Mouse (Mus musculus) MEL (cell line): Measurements from ENCODE around the gene Tmem102. TPM values are rescaled to one million over a fixed set of nuclear protein-coding genes. Genes with fewer than 3 reads are reported as not detected.
A peak's percentile ranks its signal among the peaks of the same experiment; 100 is the strongest.

ENCODE experiments used
- DNase-seq: peaks from one replicate; pipeline ENCODE4 v3.0.0; 2011; ENCODE audit warnings: low read depth, low spot score
- H3K27ac ChIP-seq: 2 replicates; pipeline ENCODE4 v1.5.1; 2012; ENCODE audit warnings: low read depth, mild to moderate bottlenecking, control low read depth, low read length, moderate library complexity; ENCODE audit not compliant: control insufficient read depth
- H3K27me3 ChIP-seq, 2 experiments: fragments of 150-350 bp in 1 of 2; sonication (generic) in 1 of 2; 2 replicates each; pipeline ENCODE4 v1.6.1; 2012; ENCODE audit warnings: low read length in 2 of 2, mild to moderate bottlenecking in 2 of 2, improper control_type of control experiment in 1 of 2, moderate library complexity in 1 of 2; ENCODE audit not compliant: insufficient read depth in 2 of 2, control insufficient read depth in 1 of 2
- H3K36me3 ChIP-seq, 2 experiments: 2 replicates each; pipeline ENCODE4 v1.6.1; 2012 to 2014; ENCODE audit warnings: low read length in 2 of 2, improper control_type of control experiment in 1 of 2, inconsistent platforms in 1 of 2, mild to moderate bottlenecking in 1 of 2; ENCODE audit not compliant: insufficient read depth in 2 of 2, control insufficient read depth in 1 of 2
- H3K4me1 ChIP-seq, 2 experiments: fragments of 150-350 bp in 1 of 2; sonication (generic) in 1 of 2; 2 replicates each; pipeline ENCODE4 v1.6.1; 2012; ENCODE audit warnings: low read length in 2 of 2, improper control_type of control experiment in 1 of 2, mild to moderate bottlenecking in 1 of 2; ENCODE audit not compliant: insufficient read depth in 2 of 2, control insufficient read depth in 1 of 2
- H3K4me3 ChIP-seq, 2 experiments: fragments of 150-350 bp in 1 of 2; sonication (generic) in 1 of 2; 2 replicates each; pipeline ENCODE4 v1.5.1; 2012; ENCODE audit warnings: low read depth in 2 of 2, low read length in 2 of 2, mild to moderate bottlenecking in 2 of 2, moderate library complexity in 2 of 2, control low read depth in 1 of 2, improper control_type of control experiment in 1 of 2; ENCODE audit not compliant: control insufficient read depth in 1 of 2, insufficient read depth in 1 of 2
- H3K79me2 ChIP-seq: 2 replicates; pipeline ENCODE4 v1.6.1; 2012; ENCODE audit warnings: mild to moderate bottlenecking, low read length, moderate library complexity; ENCODE audit not compliant: control insufficient read depth, poor library complexity, insufficient read depth
- H3K9ac ChIP-seq: 2 replicates; pipeline ENCODE4 v1.6.1; 2012; ENCODE audit warnings: low read depth, mild to moderate bottlenecking, control low read depth, low read length, moderate library complexity; ENCODE audit not compliant: control insufficient read depth, poor library complexity, severe bottlenecking
- H3K9me3 ChIP-seq: fragments of 150-350 bp; sonication (generic); replicated peaks from 2 replicates; pipeline ENCODE4 v1.6.1; 2012; ENCODE audit warnings: mild to moderate bottlenecking, low read length, improper control_type of control experiment, moderate library complexity; ENCODE audit not compliant: insufficient read depth
- BHLHE40 ChIP-seq: IDR thresholded peaks from 2 replicates; pipeline ENCODE4 v1.6.1; 2012; ENCODE audit warnings: low read depth, mild to moderate bottlenecking, inconsistent platforms, low read length, improper control_type of control experiment, borderline replicate concordance
- CHD1 ChIP-seq: IDR thresholded peaks from 2 replicates; pipeline ENCODE4 v1.6.1; 2012; ENCODE audit warnings: low read depth, mild to moderate bottlenecking, inconsistent platforms, low read length, improper control_type of control experiment
- E2F4 ChIP-seq: IDR thresholded peaks from 2 replicates; pipeline ENCODE4 v1.6.1; 2011; ENCODE audit warnings: low read depth, low read length, improper control_type of control experiment, borderline replicate concordance
- GATA1 ChIP-seq: IDR thresholded peaks from 2 replicates; pipeline ENCODE4 v1.6.1; 2011; ENCODE audit warnings: low read depth, low read length, improper control_type of control experiment
- HCFC1 ChIP-seq: IDR thresholded peaks from 2 replicates; pipeline ENCODE4 v1.6.1; 2012; ENCODE audit warnings: low read depth, mild to moderate bottlenecking, inconsistent platforms, low read length, improper control_type of control experiment, moderate library complexity
- MAX ChIP-seq: IDR thresholded peaks from 2 replicates; pipeline ENCODE4 v1.6.1; 2011; ENCODE audit warnings: low read length, improper control_type of control experiment
- MAZ ChIP-seq: IDR thresholded peaks from 2 replicates; pipeline ENCODE4 v1.6.1; 2012; ENCODE audit warnings: low read depth, mild to moderate bottlenecking, inconsistent platforms, low read length, improper control_type of control experiment
- MEF2A ChIP-seq: IDR thresholded peaks from 2 replicates; pipeline ENCODE4 v1.6.1; 2014; ENCODE audit warnings: low read depth, mild to moderate bottlenecking, inconsistent platforms, low read length, improper control_type of control experiment; ENCODE audit not compliant: poor library complexity, insufficient replicate concordance, severe bottlenecking; ENCODE audit errors: extremely low read depth
- MXI1 ChIP-seq: IDR thresholded peaks from 2 replicates; pipeline ENCODE4 v1.6.1; 2011; ENCODE audit warnings: mild to moderate bottlenecking, low read depth, low read length, improper control_type of control experiment
- NELFE ChIP-seq: IDR thresholded peaks from 2 replicates; pipeline ENCODE4 v1.6.1; 2011; ENCODE audit warnings: low read depth, low read length, improper control_type of control experiment
- NRF1 ChIP-seq: IDR thresholded peaks from 2 replicates; pipeline ENCODE4 v1.6.1; 2014; ENCODE audit warnings: low read depth, mild to moderate bottlenecking, inconsistent platforms, low read length, improper control_type of control experiment, moderate library complexity; ENCODE audit not compliant: poor library complexity, insufficient read depth, severe bottlenecking
- POLR2A ChIP-seq, 2 experiments: IDR thresholded peaks; 2 replicates each; pipeline ENCODE4 v1.6.1; 2011 to 2012; ENCODE audit warnings: low read length in 2 of 2, mild to moderate bottlenecking in 2 of 2, control low read depth in 1 of 2, improper control_type of control experiment in 1 of 2, low read depth in 1 of 2, moderate library complexity in 1 of 2; ENCODE audit not compliant: control insufficient read depth in 1 of 2, insufficient read depth in 1 of 2, poor library complexity in 1 of 2
- RCOR1 ChIP-seq: IDR thresholded peaks from 2 replicates; pipeline ENCODE4 v1.6.1; 2012; ENCODE audit warnings: low read depth, mild to moderate bottlenecking, inconsistent platforms, low read length, improper control_type of control experiment
- SIN3A ChIP-seq: IDR thresholded peaks from 2 replicates; pipeline ENCODE4 v1.6.1; 2012; ENCODE audit warnings: low read length, improper control_type of control experiment, inconsistent platforms
- SMC3 ChIP-seq: IDR thresholded peaks from 2 replicates; pipeline ENCODE4 v1.6.1; 2011; ENCODE audit warnings: low read depth, low read length, improper control_type of control experiment
- TAL1 ChIP-seq: IDR thresholded peaks from 2 replicates; pipeline ENCODE4 v1.6.1; 2012; ENCODE audit warnings: mild to moderate bottlenecking, inconsistent platforms, low read length, moderate library complexity, mixed read lengths
- UBTF ChIP-seq: IDR thresholded peaks from 2 replicates; pipeline ENCODE4 v1.6.1; 2012; ENCODE audit warnings: low read depth, mild to moderate bottlenecking, inconsistent platforms, low read length, improper control_type of control experiment, moderate library complexity, borderline replicate concordance; ENCODE audit not compliant: insufficient read depth
- USF2 ChIP-seq, 2 experiments: IDR thresholded peaks; 2 replicates each; pipeline ENCODE4 v1.6.1; 2011 to 2012; ENCODE audit warnings: improper control_type of control experiment in 2 of 2, low read length in 2 of 2, borderline replicate concordance in 1 of 2, inconsistent platforms in 1 of 2, low read depth in 1 of 2, mild to moderate bottlenecking in 1 of 2; ENCODE audit not compliant: insufficient read depth in 1 of 2
- ZMIZ1 ChIP-seq: IDR thresholded peaks from 2 replicates; pipeline ENCODE4 v1.6.1; 2012; ENCODE audit warnings: low read depth, mild to moderate bottlenecking, inconsistent platforms, low read length, improper control_type of control experiment, moderate library complexity
- polyA plus RNA-seq, 2 experiments: library from polyadenylated mRNA; stranded (reverse) in 1 of 2; unstranded in 1 of 2; fragments of >175 nt in 1 of 2; fragments of >200 nt in 1 of 2; gene quantifications; 2 replicates each; pipeline versions ENCODE4 v1.2.1 to v1.2.4; 2012; ENCODE audit warnings: low replicate concordance in 2 of 2, low read depth in 1 of 2; ENCODE audit not compliant: insufficient read length in 2 of 2, insufficient read depth in 1 of 2, missing spikeins in 1 of 2
- total RNA-seq: library from RNA; depleted of rRNA; stranded (reverse); fragments of 300-350 nt; gene quantifications from 2 replicates; pipeline ENCODE4 v1.2.3, GENCODE M21; 2012

The Tmem102 gene
- total and polyA plus RNA-seq, 3 experiments = 0.31 to 2.4 TPM; not detected in 1

- H3K79me2 ChIP-seq = peaks cover 8% of the 10 kb centered on the region
- peak within 1 kb of the TSS; percentile 84 to 90 for H3K4me3 ChIP-seq
- H3K9me3 ChIP-seq = no peaks in the 10 kb centered on the region
- TF ChIP-seq HCFC1 (no peak), E2F4 (no peak), MXI1 (no peak), POLR2A (IDR thresholded peaks at IDR 0.05; ENCODE audit: control insufficient read depth in 1 of 2, insufficient read depth in 1 of 2, low read depth in 1 of 2, low read length in 2 of 2, poor library complexity in 1 of 2) (no peak), UBTF (no peak), TAL1 (no peak), ZMIZ1 (no peak), RCOR1 (no peak), BHLHE40 (no peak), SIN3A (0 out of 2 replicates have a peak, but pooled peaks have one; percentile 7), NELFE (peak; percentile 9; the same call in 1 of the 2 replicates), GATA1 (no peak), MEF2A (no peak), MAZ (peak; percentile 39; the same call in 1 of the 2 replicates), NRF1 (no peak), USF2 (IDR thresholded peaks at IDR 0.05; ENCODE audit: borderline replicate concordance in 1 of 2, insufficient read depth in 1 of 2, low read depth in 1 of 2, low read length in 2 of 2) (no peak), SMC3 (no peak), CHD1 (0 out of 2 replicates have a peak, but pooled peaks have one; percentile 44), MAX (no peak; the same call in 1 of the 2 replicates)
- DNase-seq = peak; percentile 48
- H3K9ac ChIP-seq = peak within 1 kb of the TSS; percentile 94
- no peaks in the 10 kb centered on the region for H3K27me3 ChIP-seq
- peak within 1 kb of the TSS; percentile 46 for H3K27ac ChIP-seq
- H3K4me1 ChIP-seq = peaks cover 2 to 19% of the 10 kb centered on the region in 2 experiments; a peak in 3 of 4 replicates
- H3K36me3 ChIP-seq = peaks cover 0 to 2% of the 10 kb centered on the region in 2 experiments; a peak in 1 of 4 replicates
Measured at GRCm38 (mm10) chr11:69765221-69766125, 40.0 kb downstream of the Tmem102 start, which contains the start of gene Zbtb4. Gene Zbtb4 (plus strand): TSS chr11:69765912.
